Mouse (Mus musculus) hindbrain, embryonic 12.5 days (tissue): Measurements from ENCODE around the gene Lrrc28. TPM values are rescaled to one million over a fixed set of nuclear protein-coding genes. Genes with fewer than 3 reads are reported as not detected.
"Not testable (repeated sequence)": the region's sequence is repeated elsewhere in the genome, so short reads cannot be mapped to it uniquely, and the experiment has no call there.

ENCODE experiments used
- ATAC-seq: fragments of 200-750 bp; cut with Nextera tagmentation; 2 replicates; pipeline ENCODE4 v1.8.0; 2017; ENCODE audit warnings: moderate TSS enrichment; ENCODE audit not compliant: low FRiP score
- H3K27ac ChIP-seq: fragments of 300-500 bp; sonication (generic); 2 replicates; pipeline ENCODE4 v1.5.1; 2016; ENCODE audit warnings: mild to moderate bottlenecking
- H3K27me3 ChIP-seq: fragments of 300-500 bp; sonication (generic); 2 replicates; pipeline ENCODE4 v1.6.1; 2016; ENCODE audit warnings: mild to moderate bottlenecking
- H3K36me3 ChIP-seq: fragments of 300-500 bp; sonication (generic); 2 replicates; pipeline ENCODE4 v1.6.1; 2016; ENCODE audit warnings: mild to moderate bottlenecking
- H3K4me1 ChIP-seq: fragments of 300-500 bp; sonication (generic); 2 replicates; pipeline ENCODE4 v1.6.1; 2016
- H3K4me2 ChIP-seq: fragments of 300-500 bp; sonication (generic); replicated peaks from 2 replicates; pipeline ENCODE4 v1.6.1; 2016; ENCODE audit warnings: mild to moderate bottlenecking
- H3K4me3 ChIP-seq: fragments of 300-500 bp; sonication (generic); 2 replicates; pipeline ENCODE4 v1.5.1; 2016; ENCODE audit warnings: mild to moderate bottlenecking
- H3K9ac ChIP-seq: fragments of 300-500 bp; sonication (generic); 2 replicates; pipeline ENCODE4 v1.6.1; 2016; ENCODE audit warnings: mild to moderate bottlenecking, moderate library complexity
- H3K9me3 ChIP-seq: fragments of 300-500 bp; sonication (generic); replicated peaks from 2 replicates; pipeline ENCODE4 v1.6.1; 2016; ENCODE audit warnings: mild to moderate bottlenecking
- WGBS: fragments of 180-500 bp; shearing (Covaris S2); methylation state at CpG from one replicate; pipeline ENCODE4 v1.1.7; 2016; 5-methylcytosine and 5-hydroxymethylcytosine counted together
- polyA plus RNA-seq: library from polyadenylated mRNA; unstranded; fragments of >200 nt; fragmentation: Nextera tagmentation; extraction: Ambion mirVana; gene quantifications from 2 replicates; pipeline ENCODE4 v1.2.1, GENCODE M21; 2016

The Lrrc28 gene
- polyA plus RNA-seq, 1 experiment from 2014 or later: 31.3 TPM

DNA sequence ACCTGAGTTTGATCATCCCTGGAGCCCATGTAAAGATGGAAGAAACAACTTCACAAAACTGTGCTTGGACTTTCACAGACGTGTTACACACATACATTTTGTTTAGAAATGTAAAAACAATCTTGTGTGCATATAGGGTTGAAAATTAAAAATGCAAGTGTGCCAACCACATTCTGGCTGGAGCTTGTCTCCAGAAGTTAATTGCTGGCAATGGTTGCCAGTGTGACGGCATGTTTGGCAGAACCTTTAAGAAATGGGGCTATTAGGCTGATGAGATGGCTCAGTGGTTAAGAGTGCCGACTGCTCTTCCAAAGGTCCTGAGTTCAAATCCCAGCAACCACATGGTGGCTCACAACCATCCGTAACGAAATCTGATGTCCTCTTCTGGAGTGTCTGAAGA lies 123.3 kb downstream of the Lrrc28 start:
- ATAC-seq, H3K4me3 ChIP-seq, H3K4me2 ChIP-seq, H3K9me3 ChIP-seq, H3K27me3 ChIP-seq, H3K9ac ChIP-seq, H3K4me1 ChIP-seq, H3K36me3 ChIP-seq, H3K27ac ChIP-seq: not testable (repeated sequence)
- 87% methylated on average over 5 of the region's 5 CpGs for WGBS

- Histone ChIP-seq H3K27me3 (no peaks in the 10 kb centered on the region), H3K4me1 (peaks cover 4% of the 10 kb centered on the region; the same call in 1 of the 2 replicates), H3K27ac (no peak overlapping the region), H3K4me3 (no peak overlapping the region), H3K9me3 (no peaks in the 10 kb centered on the region), H3K36me3 (no peaks in the 10 kb centered on the region), H3K9ac (no peak overlapping the region), H3K4me2 (no peak overlapping the region)
- no peak for ATAC-seq
- WGBS: 85% methylated on average over 4 of the region's 4 CpGs
Measured at GRCm38 (mm10) chr7:67520959-67521358, 124.1 kb downstream of the Lrrc28 start.

GRCm38 (mm10) chr7:67520001-67520400 lies 125.1 kb downstream of the Lrrc28 start:
- WGBS: 91% methylated on average over 10 of the region's 10 CpGs
- no peaks in the 10 kb centered on the region for H3K36me3 ChIP-seq
- no peaks in the 10 kb centered on the region for H3K27me3 ChIP-seq
- H3K4me3 ChIP-seq: no peak overlapping the region
- peaks cover 4% of the 10 kb centered on the region; the same call in 1 of the 2 replicates for H3K4me1 ChIP-seq
- no peaks in the 10 kb centered on the region for H3K9me3 ChIP-seq
- no peak overlapping the region for H3K4me2 ChIP-seq
- H3K27ac ChIP-seq: no peak overlapping the region
- no peak overlapping the region for H3K9ac ChIP-seq
- no peak for ATAC-seq

DNA sequence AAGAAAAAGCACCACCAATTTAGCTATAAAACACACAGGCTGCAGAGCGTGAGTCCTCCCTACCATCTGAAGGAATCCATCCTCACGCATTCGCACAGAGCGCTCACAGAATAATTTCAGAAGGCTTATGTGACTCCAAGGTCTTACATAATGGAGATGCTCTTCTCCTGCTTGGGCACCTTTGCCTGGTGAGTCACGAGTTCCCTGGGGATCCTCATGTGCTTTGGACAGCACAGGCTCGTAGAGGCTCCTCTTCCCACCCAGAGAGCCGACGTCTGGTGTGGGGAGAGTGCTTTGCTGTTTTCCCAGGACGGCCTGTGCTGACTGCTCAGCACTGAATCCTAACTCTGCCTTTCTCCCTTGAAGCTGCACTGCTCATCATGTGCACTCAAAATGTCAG lies 129.4 kb downstream of the Lrrc28 start:
- H3K27me3 ChIP-seq: no peaks in the 10 kb centered on the region
- H3K9me3 ChIP-seq: no peaks in the 10 kb centered on the region
- H3K4me2 ChIP-seq: no peak overlapping the region
- 89% methylated on average over 9 of the region's 9 CpGs for WGBS
- no peaks in the 10 kb centered on the region for H3K36me3 ChIP-seq
- H3K27ac ChIP-seq: no peak overlapping the region
- H3K4me1 ChIP-seq: no peaks in the 10 kb centered on the region
- no peak overlapping the region for H3K4me3 ChIP-seq
- H3K9ac ChIP-seq: no peak overlapping the region
- ATAC-seq: no peak

DNA sequence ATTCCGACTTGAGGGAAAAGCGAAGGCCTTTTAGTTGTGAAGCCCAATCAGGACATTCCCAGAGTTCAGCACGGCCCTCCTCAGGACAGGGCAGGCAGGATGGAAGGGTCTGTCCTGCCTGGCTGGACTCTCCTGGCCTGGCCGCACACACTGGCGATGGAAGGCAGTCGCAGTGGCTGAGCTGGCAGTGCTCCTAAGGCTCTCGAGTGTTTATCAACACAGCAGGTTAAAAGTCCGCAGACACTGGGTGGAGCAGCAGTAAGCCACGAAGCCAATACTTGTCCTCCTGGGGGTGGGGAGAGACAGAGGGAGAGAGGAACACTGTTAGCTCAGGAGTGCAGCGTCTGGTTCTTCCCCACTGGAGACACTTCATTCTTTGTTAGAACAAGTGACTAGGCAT lies 130.2 kb downstream of the Lrrc28 start:
- H3K27me3 ChIP-seq: no peaks in the 10 kb centered on the region
- ATAC-seq: no peak
- no peaks in the 10 kb centered on the region for H3K9me3 ChIP-seq
- no peaks in the 10 kb centered on the region for H3K36me3 ChIP-seq
- H3K4me1 ChIP-seq: no peaks in the 10 kb centered on the region
- no peak overlapping the region for H3K27ac ChIP-seq
- no peak overlapping the region for H3K4me3 ChIP-seq
- H3K4me2 ChIP-seq: no peak overlapping the region
- H3K9ac ChIP-seq: no peak overlapping the region
- 58% methylated on average over 10 of the region's 10 CpGs for WGBS

DNA sequence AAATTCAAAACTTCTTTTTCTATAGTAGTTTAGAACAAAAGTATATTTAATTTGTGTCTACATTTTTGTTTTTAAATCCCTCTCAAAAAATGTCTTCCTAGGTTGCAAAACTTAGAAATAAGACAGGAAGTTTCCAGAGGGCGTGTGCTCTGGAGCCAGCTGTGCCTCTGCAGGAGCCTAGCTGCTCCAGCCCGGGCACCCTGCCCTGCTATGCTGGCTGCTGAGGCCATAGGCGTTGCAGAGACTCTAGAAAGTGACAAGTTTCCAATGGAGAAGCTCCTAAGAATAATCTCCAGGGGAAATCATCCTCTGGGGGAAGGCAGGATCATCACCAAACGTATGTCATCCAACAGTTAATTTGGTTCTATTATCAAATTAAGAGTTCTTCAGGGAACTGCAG lies 130.7 kb downstream of the Lrrc28 start:
- H3K27me3 ChIP-seq: no peaks in the 10 kb centered on the region
- H3K36me3 ChIP-seq: no peaks in the 10 kb centered on the region
- no peak for ATAC-seq
- 63% methylated on average over 4 of the region's 4 CpGs for WGBS
- no peak overlapping the region for H3K9ac ChIP-seq
- no peak overlapping the region for H3K4me3 ChIP-seq
- H3K27ac ChIP-seq: no peak overlapping the region
- H3K4me1 ChIP-seq: no peaks in the 10 kb centered on the region
- H3K4me2 ChIP-seq: no peak overlapping the region
- H3K9me3 ChIP-seq: no peaks in the 10 kb centered on the region

GRCm38 (mm10) chr7:67513656-67514055 lies 131.4 kb downstream of the Lrrc28 start:
- H3K4me2 ChIP-seq: no peak overlapping the region
- H3K4me3 ChIP-seq: no peak overlapping the region
- no peak overlapping the region for H3K27ac ChIP-seq
- no peak overlapping the region for H3K9ac ChIP-seq
- H3K4me1 ChIP-seq: no peaks in the 10 kb centered on the region
- no peaks in the 10 kb centered on the region for H3K36me3 ChIP-seq
- WGBS: 77% methylated on average over 4 of the region's 4 CpGs
- H3K9me3 ChIP-seq: no peaks in the 10 kb centered on the region
- no peaks in the 10 kb centered on the region for H3K27me3 ChIP-seq
- no peak for ATAC-seq

DNA sequence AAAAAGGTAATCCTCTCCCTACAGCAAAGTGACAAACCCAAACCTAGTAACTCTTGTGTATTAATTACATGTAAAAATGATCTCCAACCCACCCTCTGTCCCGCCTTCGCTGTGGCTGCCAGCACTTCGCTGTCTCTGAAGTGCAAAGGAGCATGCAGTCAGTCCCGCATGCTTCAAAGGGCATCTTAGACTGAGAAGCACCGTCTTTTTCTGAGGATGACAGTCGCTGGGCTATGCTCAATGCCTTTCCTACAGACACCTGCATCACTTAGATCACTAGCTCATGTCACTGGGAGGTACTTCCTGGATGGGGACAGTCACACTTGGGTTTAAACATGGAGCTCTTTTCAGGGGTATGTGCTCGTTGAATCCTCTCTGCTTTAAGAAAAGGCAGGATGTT lies 133.5 kb downstream of the Lrrc28 start:
- no peak overlapping the region for H3K4me2 ChIP-seq
- no peak overlapping the region for H3K9ac ChIP-seq
- no peaks in the 10 kb centered on the region for H3K36me3 ChIP-seq
- no peaks in the 10 kb centered on the region for H3K27me3 ChIP-seq
- ATAC-seq: no peak
- WGBS: 85% methylated on average over 7 of the region's 7 CpGs
- no peaks in the 10 kb centered on the region for H3K9me3 ChIP-seq
- no peak overlapping the region for H3K4me3 ChIP-seq
- H3K27ac ChIP-seq: no peak overlapping the region
- H3K4me1 ChIP-seq: no peaks in the 10 kb centered on the region

DNA sequence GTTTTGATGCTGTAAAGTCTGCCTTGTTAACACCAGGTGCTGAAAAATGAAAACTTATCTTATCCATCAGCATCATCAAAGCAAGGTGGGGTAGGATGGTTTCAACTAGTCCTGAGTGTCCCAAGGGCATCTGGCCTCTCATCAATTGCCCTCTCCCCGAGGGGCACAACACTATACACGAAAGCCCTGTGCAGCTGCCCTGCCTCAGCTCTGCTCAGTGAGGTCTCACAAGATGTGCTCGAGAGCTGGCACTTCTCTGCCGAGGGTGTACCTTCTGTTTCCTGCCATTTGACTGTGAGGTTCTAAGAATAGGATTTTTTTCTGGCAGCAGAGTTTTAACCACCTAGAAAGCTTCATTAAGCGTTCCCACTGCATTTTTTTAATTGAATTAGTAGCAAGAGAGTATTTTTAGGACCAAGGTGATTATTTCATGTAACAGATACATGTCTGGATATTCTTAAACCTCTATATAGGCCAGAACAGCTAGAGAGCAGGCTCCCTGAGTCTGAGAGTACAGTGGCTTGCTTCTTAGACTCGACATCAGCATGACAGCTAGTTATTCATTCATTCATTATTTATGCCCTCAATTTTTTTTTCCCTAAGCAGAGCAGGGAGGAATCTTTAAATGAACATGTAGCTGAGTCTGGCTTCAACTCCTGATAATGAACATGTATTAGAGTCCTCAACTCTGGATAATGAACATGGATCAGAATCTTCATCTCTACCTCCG lies 141.6 kb downstream of the Lrrc28 start:
- Histone ChIP-seq H3K9me3 (no peaks in the 10 kb centered on the region), H3K9ac (no peak overlapping the region), H3K4me2 (no peak overlapping the region), H3K4me3 (no peak overlapping the region), H3K4me1 (peaks cover 12% of the 10 kb centered on the region), H3K27ac (peak overlapping the region; percentile 35; the same call in 1 of the 2 replicates), H3K27me3 (no peaks in the 10 kb centered on the region), H3K36me3 (no peaks in the 10 kb centered on the region)
- WGBS: 57% methylated on average over 7 of the region's 7 CpGs
- ATAC-seq: 0 out of 2 replicates have a peak, but pooled peaks have one; percentile 32

GRCm38 (mm10) chr7:67502631-67503030 lies 142.4 kb downstream of the Lrrc28 start:
- 59% methylated on average over 4 of the region's 4 CpGs for WGBS
- Histone ChIP-seq H3K4me1 (peaks cover 12% of the 10 kb centered on the region), H3K9ac (no peak overlapping the region), H3K9me3 (no peaks in the 10 kb centered on the region), H3K27ac (no peak overlapping the region; the same call in 1 of the 2 replicates), H3K27me3 (no peaks in the 10 kb centered on the region), H3K36me3 (no peaks in the 10 kb centered on the region), H3K4me3 (no peak overlapping the region), H3K4me2 (no peak overlapping the region)
- no peak for ATAC-seq

DNA sequence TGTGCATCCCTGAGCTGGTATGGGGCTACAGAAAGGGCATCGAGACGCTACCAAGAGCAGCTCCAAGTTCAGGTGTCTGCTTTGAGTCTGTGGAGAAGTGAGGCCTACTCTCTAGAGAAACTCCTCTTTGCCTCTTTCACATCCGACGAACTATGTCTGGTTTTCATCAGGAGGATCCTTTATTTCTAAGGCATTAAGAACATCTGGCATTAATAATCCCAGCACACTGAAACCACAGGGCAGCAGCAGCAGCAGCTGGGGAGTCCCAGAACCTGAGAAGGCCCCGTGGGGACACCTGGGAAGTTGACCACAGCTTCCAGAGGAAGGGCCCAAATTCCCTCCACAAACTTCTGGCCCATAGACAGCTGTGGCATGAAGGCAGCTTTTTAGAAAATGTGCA lies 144.2 kb downstream of the Lrrc28 start:
- Histone ChIP-seq H3K27me3 (no peaks in the 10 kb centered on the region), H3K27ac (no peak overlapping the region), H3K9me3 (no peaks in the 10 kb centered on the region), H3K4me3 (no peak overlapping the region), H3K36me3 (no peaks in the 10 kb centered on the region), H3K4me1 (peaks cover 12% of the 10 kb centered on the region), H3K9ac (no peak overlapping the region), H3K4me2 (no peak overlapping the region)
- WGBS: 67% methylated on average over 5 of the region's 5 CpGs
- ATAC-seq: no peak

GRCm38 (mm10) chr7:67500076-67500828 lies 144.8 kb downstream of the Lrrc28 start:
- Histone ChIP-seq H3K4me3 (no peak overlapping the region), H3K36me3 (no peaks in the 10 kb centered on the region), H3K27me3 (no peaks in the 10 kb centered on the region), H3K27ac (no peak overlapping the region), H3K9me3 (no peaks in the 10 kb centered on the region), H3K9ac (no peak overlapping the region), H3K4me1 (peaks cover 12% of the 10 kb centered on the region), H3K4me2 (no peak overlapping the region)
- ATAC-seq: no peak
- WGBS: 59% methylated on average over 11 of the region's 11 CpGs

DNA sequence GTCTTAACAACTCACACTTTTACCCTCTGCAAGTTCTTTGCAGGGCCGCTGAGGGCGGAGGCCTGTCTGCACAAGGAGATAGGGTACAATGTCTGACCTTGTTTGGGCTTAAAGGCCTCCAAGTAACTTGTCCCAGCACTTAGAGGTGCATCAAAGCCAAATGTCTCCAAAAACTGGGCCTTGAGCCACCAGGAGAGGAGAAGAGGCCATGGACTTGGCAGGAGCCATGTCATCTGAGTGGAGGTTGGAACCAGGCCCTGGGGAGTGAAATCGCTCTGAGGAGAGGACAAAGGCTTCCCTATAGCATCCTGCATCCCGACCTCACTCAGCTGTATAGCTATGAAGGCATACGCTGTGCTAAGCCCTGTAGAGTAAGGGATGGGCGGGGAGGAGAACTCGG lies 145.6 kb downstream of the Lrrc28 start:
- Histone ChIP-seq H3K4me2 (no peak overlapping the region), H3K27ac (no peak overlapping the region), H3K27me3 (no peaks in the 10 kb centered on the region), H3K4me3 (no peak overlapping the region), H3K9me3 (no peaks in the 10 kb centered on the region), H3K9ac (no peak overlapping the region), H3K36me3 (no peaks in the 10 kb centered on the region), H3K4me1 (peaks cover 14% of the 10 kb centered on the region)
- 90% methylated on average over 7 of the region's 7 CpGs for WGBS
- ATAC-seq: no peak
